Mouse (Mus musculus) lung, embryonic 14.5 days (tissue): ENCODE measurements around the gene Pum1. TPM values are rescaled to one million over a fixed set of nuclear protein-coding genes. Genes with fewer than 3 reads are reported as not detected.
A peak's percentile ranks its signal among the peaks of the same experiment; 100 is the strongest.

ENCODE experiments used
- ATAC-seq: fragments of 200-750 bp; cut with Nextera tagmentation; 2 replicates; pipeline ENCODE4 v1.8.0; 2017; ENCODE audit warnings: mild to moderate bottlenecking, moderate TSS enrichment, moderate library complexity; ENCODE audit not compliant: insufficient read depth
- DNase-seq: peaks from one replicate; pipeline ENCODE4 v3.0.0-alpha.2; 2015
- H3K27ac ChIP-seq: fragments of 300-500 bp; sonication (generic); 2 replicates; pipeline ENCODE4 v1.5.1; 2014; ENCODE audit warnings: low read depth, mild to moderate bottlenecking, moderate library complexity
- H3K27me3 ChIP-seq: fragments of 300-500 bp; sonication (generic); 2 replicates; pipeline ENCODE4 v1.6.1; 2014; ENCODE audit warnings: low read length, control low read depth; ENCODE audit not compliant: insufficient read depth
- H3K36me3 ChIP-seq: fragments of 300-500 bp; sonication (generic); 2 replicates; pipeline ENCODE4 v1.6.1; 2014; ENCODE audit warnings: control low read depth; ENCODE audit not compliant: insufficient read depth
- H3K4me1 ChIP-seq: fragments of 300-500 bp; sonication (generic); 2 replicates; pipeline ENCODE4 v1.6.1; 2014; ENCODE audit warnings: antibody characterized with exemption, control low read depth; ENCODE audit not compliant: insufficient read depth
- H3K4me2 ChIP-seq: fragments of 300-500 bp; sonication (generic); 2 replicates; pipeline ENCODE4 v1.6.1; 2014; ENCODE audit warnings: mild to moderate bottlenecking
- H3K4me3 ChIP-seq: fragments of 300-500 bp; sonication (generic); 2 replicates; pipeline ENCODE4 v1.5.1; 2014; ENCODE audit warnings: low read depth, low read length
- H3K9ac ChIP-seq: fragments of 300-500 bp; sonication (generic); 2 replicates; pipeline ENCODE4 v1.6.1; 2014
- H3K9me3 ChIP-seq: fragments of 300-500 bp; sonication (generic); 2 replicates; pipeline ENCODE4 v1.6.1; 2016; ENCODE audit warnings: low read depth, low read length, control low read depth
- CTCF ChIP-seq: IDR thresholded peaks from 2 replicates; pipeline ENCODE4 v1.5.1; 2016; ENCODE audit warnings: antibody characterized with exemption, low read depth
- WGBS: fragments of 180-500 bp; shearing (Covaris S2); extraction: QIAGEN DNeasy Blood & Tissue Kit; methylation state at CpG from one replicate; pipeline ENCODE4 v1.1.7; 2014; 5-methylcytosine and 5-hydroxymethylcytosine counted together
- polyA plus RNA-seq: library from polyadenylated mRNA; unstranded; fragments of >200 nt; fragmentation: Nextera tagmentation; extraction: Ambion mirVana; gene quantifications from 2 replicates; pipeline ENCODE4 v1.2.1, GENCODE M21; 2014

The Pum1 gene
- polyA plus RNA-seq, 1 experiment from 2014 or later, result 107 TPM

- H3K9ac ChIP-seq, result no peak overlapping the region
- H3K9me3 ChIP-seq, result no peaks in the 10 kb centered on the region
- 68% methylated on average over 3 of the region's 3 CpGs for WGBS
- H3K27ac ChIP-seq, result no peak overlapping the region
- no peak overlapping the region for H3K4me2 ChIP-seq
- DNase-seq (no peak), ATAC-seq (no peak)
- TF ChIP-seq CTCF, result no peak
- H3K27me3 ChIP-seq, result no peaks in the 10 kb centered on the region
- no peaks in the 10 kb centered on the region for H3K4me1 ChIP-seq
- peaks cover 61% of the 10 kb centered on the region for H3K36me3 ChIP-seq
- H3K4me3 ChIP-seq, result no peak overlapping the region
These were observed 43.3 kb downstream of the Pum1 start for GRCm38 (mm10) chr4:130706215-130707000.

- WGBS, result 68% methylated on average over 5 of the region's 5 CpGs
- no peak for ATAC-seq
These were observed 48.3 kb downstream of the Pum1 start for GRCm38 (mm10) chr4:130711353-130711848.

GRCm38 (mm10) chr4:130712341-130712740, 49.2 kb downstream of the Pum1 start:
- no peak for TF ChIP-seq CTCF
- no peak overlapping the region for H3K9ac ChIP-seq

More at GRCm38 (mm10) chr4:130711353-130711848, 48.3 kb downstream of the Pum1 start:
- Histone ChIP-seq H3K27me3 (no peaks in the 10 kb centered on the region), H3K4me2 (no peak overlapping the region), H3K9ac (no peak overlapping the region), H3K27ac (no peak overlapping the region), H3K9me3 (no peaks in the 10 kb centered on the region), H3K4me3 (no peak overlapping the region), H3K4me1 (peaks cover 6% of the 10 kb centered on the region; the same call in 1 of the 2 replicates), H3K36me3 (peaks cover 24% of the 10 kb centered on the region)
- no peak for TF ChIP-seq CTCF
- no peak for DNase-seq

GRCm38 (mm10) chr4:130713430-130713829, 50.3 kb downstream of the Pum1 start:
- Histone ChIP-seq H3K36me3 (peaks cover 17% of the 10 kb centered on the region), H3K4me2 (no peak overlapping the region), H3K9ac (no peak overlapping the region), H3K4me1 (peaks cover 6% of the 10 kb centered on the region; the same call in 1 of the 2 replicates), H3K9me3 (no peaks in the 10 kb centered on the region), H3K4me3 (no peak overlapping the region), H3K27me3 (no peaks in the 10 kb centered on the region), H3K27ac (no peak overlapping the region; the same call in 1 of the 2 replicates)
- WGBS, result 66% methylated on average over 5 of the region's 5 CpGs
- DNase-seq, result no peak
- no peak for ATAC-seq
- no peak for TF ChIP-seq CTCF

More at GRCm38 (mm10) chr4:130712341-130712740, 49.2 kb downstream of the Pum1 start:
- ATAC-seq (no peak), DNase-seq (no peak)
- H3K4me1 ChIP-seq, result peaks cover 6% of the 10 kb centered on the region; the same call in 1 of the 2 replicates
- no peak overlapping the region for H3K4me3 ChIP-seq
- no peak overlapping the region for H3K4me2 ChIP-seq
- H3K27me3 ChIP-seq, result no peaks in the 10 kb centered on the region
- H3K9me3 ChIP-seq, result no peaks in the 10 kb centered on the region
- no peak overlapping the region for H3K27ac ChIP-seq
- 76% methylated on average over 3 of the region's 3 CpGs for WGBS
- peaks cover 22% of the 10 kb centered on the region for H3K36me3 ChIP-seq

- Histone ChIP-seq H3K27ac (peak overlapping the region; percentile 26; the same call in 1 of the 2 replicates), H3K9me3 (no peaks in the 10 kb centered on the region), H3K4me2 (peak overlapping the region; percentile 20; the same call in 1 of the 2 replicates), H3K4me3 (no peak overlapping the region), H3K36me3 (peaks cover 24% of the 10 kb centered on the region), H3K27me3 (no peaks in the 10 kb centered on the region), H3K4me1 (peaks cover 6% of the 10 kb centered on the region; the same call in 1 of the 2 replicates), H3K9ac (no peak overlapping the region)
- ATAC-seq (peak; percentile 52; the same call in 1 of the 2 replicates), DNase-seq (no peak)
- TF ChIP-seq CTCF, result no peak
These were observed 52.0 kb downstream of the Pum1 start for GRCm38 (mm10) chr4:130715126-130715525.

GRCm38 (mm10) chr4:130715623-130716022, 52.5 kb downstream of the Pum1 start:
- H3K4me2 ChIP-seq, result no peak overlapping the region
- no peak overlapping the region for H3K9ac ChIP-seq
- H3K4me3 ChIP-seq, result no peak overlapping the region
- no peaks in the 10 kb centered on the region for H3K9me3 ChIP-seq
- no peak for ATAC-seq
- no peaks in the 10 kb centered on the region for H3K27me3 ChIP-seq
- peak overlapping the region; percentile 33; the same call in 1 of the 2 replicates for H3K27ac ChIP-seq
- peaks cover 6% of the 10 kb centered on the region; the same call in 1 of the 2 replicates for H3K4me1 ChIP-seq
- H3K36me3 ChIP-seq, result peaks cover 21% of the 10 kb centered on the region
- DNase-seq, result no peak
- TF ChIP-seq CTCF, result no peak

GRCm38 (mm10) chr4:130719348-130719747, 56.2 kb downstream of the Pum1 start:
- Histone ChIP-seq H3K4me2 (no peak overlapping the region), H3K9me3 (no peaks in the 10 kb centered on the region), H3K27ac (no peak overlapping the region), H3K27me3 (no peaks in the 10 kb centered on the region), H3K9ac (no peak overlapping the region), H3K4me1 (peaks cover 6% of the 10 kb centered on the region; the same call in 1 of the 2 replicates), H3K4me3 (no peak overlapping the region), H3K36me3 (peaks cover 38% of the 10 kb centered on the region)
- DNase-seq (no peak), ATAC-seq (no peak)
- TF ChIP-seq CTCF, result no peak
- WGBS, result 75% methylated on average over 4 of the region's 4 CpGs
